22 mouse cellular contexts compared by ENCODE assay signal in genomic region chr1:33649534-33650108, GRCm38 (mm10). TPM values are rescaled to one million over a fixed set of nuclear protein-coding genes. Genes with fewer than 3 reads are reported as not detected.
DNase-seq lines count a peak whose midpoint lies in the region; ATAC-seq and TF ChIP-seq lines count a peak whose summit lies in the region.
"Had no signal": no experiment of that assay in that cellular context is flagged by ENCODE, and none has a peak within 500 bp of the region (broad histone marks: within the 10 kb centered on the region; RNA-seq: fewer than 3 reads in every experiment).

No protein-coding gene starts in this region.

- no peak overlapping the region for H3K4me3 ChIP-seq in MEL (ENCODE audit: control insufficient read depth in 1 of 2, insufficient read depth in 1 of 2, low read depth in 2 of 2, low read length in 2 of 2)
- no peak overlapping the region for H3K4me3 ChIP-seq in bone marrow, adult 2 months (replicated peaks; ENCODE audit: control insufficient read depth, low read depth, low read length)
- no peak overlapping the region for H3K4me3 ChIP-seq in liver, embryonic 13.5 days (replicated peaks)
- H3K4me3 ChIP-seq in liver, postnatal 0 days (ENCODE audit: low read depth, low read length) = no peak overlapping the region
- H3K4me3 ChIP-seq: embryonic facial prominence, embryonic 15.5 days; forebrain, embryonic 13.5 days; gastrocnemius, adult 2 months; heart, embryonic 10.5 days; hindbrain, embryonic 12.5 days had no signal

- peaks cover 15 to 19% of the 10 kb centered on the region in 2 experiments for H3K36me3 ChIP-seq in MEL (ENCODE audit: control insufficient read depth in 1 of 2, insufficient read depth in 2 of 2, low read length in 2 of 2)
- H3K36me3 ChIP-seq in liver, embryonic 13.5 days = peaks cover 75% of the 10 kb centered on the region
- peaks cover 29% of the 10 kb centered on the region for H3K36me3 ChIP-seq in liver, postnatal 0 days (replicated peaks; ENCODE audit: insufficient read depth, low read length)

- no peaks in the 10 kb centered on the region for H3K27me3 ChIP-seq in MEL (ENCODE audit: control insufficient read depth in 1 of 2, insufficient read depth in 2 of 2, low read length in 2 of 2)
- H3K27me3 ChIP-seq in liver, embryonic 13.5 days = no peaks in the 10 kb centered on the region
- no peaks in the 10 kb centered on the region for H3K27me3 ChIP-seq in liver, postnatal 0 days (ENCODE audit: insufficient read depth, low read length)
- H3K27me3 ChIP-seq: embryonic facial prominence, embryonic 15.5 days; forebrain, embryonic 13.5 days; hindbrain, embryonic 12.5 days had no signal

- H3K9me3 ChIP-seq in MEL (replicated peaks; ENCODE audit: insufficient read depth, low read length) = no peaks in the 10 kb centered on the region
- no peaks in the 10 kb centered on the region for H3K9me3 ChIP-seq in liver, embryonic 13.5 days (replicated peaks)
- H3K9me3 ChIP-seq in liver, postnatal 0 days (ENCODE audit: low read length) = no peaks in the 10 kb centered on the region
- H3K9me3 ChIP-seq: embryonic facial prominence, embryonic 15.5 days; forebrain, embryonic 13.5 days; heart, embryonic 10.5 days; hindbrain, embryonic 12.5 days had no signal

- no peak for TF ChIP-seq RAD21 in MEL (IDR thresholded peaks at IDR 0.05; ENCODE audit: low read depth, low read length)

- no peak overlapping the region for H3K9ac ChIP-seq in MEL (ENCODE audit: control insufficient read depth, low read depth, low read length, poor library complexity, severe bottlenecking)
- H3K9ac ChIP-seq in liver, embryonic 13.5 days = no peak overlapping the region
- H3K9ac ChIP-seq in liver, postnatal 0 days (replicated peaks) = no peak overlapping the region
- H3K9ac ChIP-seq: embryonic facial prominence, embryonic 15.5 days; forebrain, embryonic 13.5 days; forebrain, postnatal 0 days; hindbrain, embryonic 12.5 days had no signal

- H3K4me2 ChIP-seq in liver, embryonic 13.5 days = peak overlapping the region; percentile 38
- H3K4me2 ChIP-seq in liver, postnatal 0 days (ENCODE audit: low read depth, low read length) = no peak overlapping the region
- H3K4me2 ChIP-seq: embryonic facial prominence, embryonic 15.5 days; forebrain, embryonic 13.5 days; hindbrain, embryonic 12.5 days had no signal

- peak overlapping the region; percentile 45; the same call in 1 of the 2 replicates for H3K27ac ChIP-seq in MEL (ENCODE audit: control insufficient read depth, low read depth, low read length)
- 0 out of 2 replicates have a peak overlapping the region, but pooled peaks have one; percentile 39 for H3K27ac ChIP-seq in bone marrow, adult 2 months (ENCODE audit: control insufficient read depth, insufficient read depth, low read depth, low read length, poor library complexity)
- H3K27ac ChIP-seq in liver, embryonic 13.5 days = peak overlapping the region; percentile 72
- H3K27ac ChIP-seq in liver, postnatal 0 days (ENCODE audit: low read depth) = no peak overlapping the region
- H3K27ac ChIP-seq: embryonic facial prominence, embryonic 15.5 days; forebrain, embryonic 13.5 days; gastrocnemius, adult 2 months; heart, embryonic 10.5 days; hindbrain, embryonic 12.5 days had no signal

- WGBS in bone marrow, adult 2 months = 75% methylated on average over 9 of the region's 9 CpGs
- 60% methylated on average over 9 of the region's 9 CpGs for WGBS in liver, embryonic 13.5 days (ENCODE audit: insufficient replicate concordance)
- 68% methylated on average over 9 of the region's 9 CpGs for WGBS in liver, postnatal 0 days (ENCODE audit: insufficient replicate concordance)

- peak; percentile 41 to 70 for TF ChIP-seq EP300 in MEL (IDR thresholded peaks at IDR 0.05; ENCODE audit: low read depth in 1 of 2, low read length in 2 of 2)
- TF ChIP-seq EP300 in liver, postnatal 0 days (IDR thresholded peaks at IDR 0.05; ENCODE audit: low read depth) = peak; percentile 81

- H3K4me1 ChIP-seq in MEL (ENCODE audit: control insufficient read depth in 1 of 2, insufficient read depth in 2 of 2, low read length in 2 of 2) = peaks cover 10 to 13% of the 10 kb centered on the region in 2 experiments
- no peaks in the 10 kb centered on the region; the same call in 1 of the 2 replicates for H3K4me1 ChIP-seq in bone marrow, adult 2 months (ENCODE audit: control insufficient read depth, insufficient read depth, low read length)
- peaks cover 52% of the 10 kb centered on the region for H3K4me1 ChIP-seq in liver, embryonic 13.5 days (replicated peaks)
- H3K4me1 ChIP-seq in liver, postnatal 0 days (ENCODE audit: insufficient read depth) = peaks cover 4% of the 10 kb centered on the region; the same call in 1 of the 2 replicates
- H3K4me1 ChIP-seq: embryonic facial prominence, embryonic 15.5 days; hindbrain, embryonic 12.5 days had no signal

- TF ChIP-seq POLR2A in MEL (IDR thresholded peaks at IDR 0.05; ENCODE audit: control insufficient read depth in 1 of 2, insufficient read depth in 1 of 2, low read depth in 1 of 2, low read length in 2 of 2, poor library complexity in 1 of 2) = no peak
- no peak for TF ChIP-seq POLR2A in bone marrow, adult 2 months (IDR thresholded peaks at IDR 0.05; ENCODE audit: borderline replicate concordance, control insufficient read depth, low read depth, low read length)

- peak; percentile 85 for ATAC-seq in liver, embryonic 13.5 days (ENCODE audit: low read depth)
- peak; percentile 44 for ATAC-seq in liver, postnatal 0 days
- ATAC-seq: forebrain, embryonic 13.5 days; forebrain, postnatal 0 days; hindbrain, embryonic 16.5 days; inflammation-experienced regulatory T-cells, adult 6 months had no signal

- no peak for TF ChIP-seq CTCF in MEL (IDR thresholded peaks at IDR 0.05 in 2 of 3, conservative IDR thresholded peaks at IDR 0.05 in 1 of 3; ENCODE audit: control insufficient read depth in 1 of 3, insufficient read depth in 1 of 3, low read depth in 2 of 3, low read length in 3 of 3, poor library complexity in 1 of 3, severe bottlenecking in 1 of 3)
- TF ChIP-seq CTCF in bone marrow, adult 2 months (IDR thresholded peaks at IDR 0.05; ENCODE audit: control insufficient read depth, insufficient read depth, low read length) = no peak
- no peak for TF ChIP-seq CTCF in liver, postnatal 0 days (IDR thresholded peaks at IDR 0.05; ENCODE audit: low read depth)

- DNase-seq in MEL (ENCODE audit: low read depth, low spot score) = peak; percentile 33
- no peak for DNase-seq in liver, embryonic 13.5 days
- DNase-seq in liver, postnatal 0 days = no peak
- no peak for DNase-seq in adrenal gland, postnatal 36 days
- no peak for DNase-seq in adrenal gland, adult (ENCODE audit: inconsistent age in 2 of 2, low spot score in 1 of 2)
- DNase-seq in frontal cortex, postnatal 36 days (ENCODE audit: low spot score in 2 of 2) = no peak
- DNase-seq: adrenal gland, postnatal 14 days; cerebellum, adult 2 months; cerebellum, postnatal 10 days; embryo, embryonic 11 days; forebrain, postnatal 0 days; gastrocnemius, adult 2 months; gastrocnemius, postnatal 25 days; heart, postnatal 10 days; heart, postnatal 4 days had no signal

- peaks cover 1% of the 10 kb centered on the region; the same call in 1 of the 2 replicates for H3K79me2 ChIP-seq in MEL (ENCODE audit: control insufficient read depth, insufficient read depth, low read length, poor library complexity)

TF ChIP-seq in MEL, 35 proteins besides CTCF, POLR2A, EP300 and RAD21:
- TF ChIP-seq USF2 (IDR thresholded peaks at IDR 0.05; ENCODE audit: borderline replicate concordance in 1 of 2, insufficient read depth in 1 of 2, low read depth in 1 of 2, low read length in 2 of 2) = no peak
- TF ChIP-seq GATA1 (IDR thresholded peaks at IDR 0.05; ENCODE audit: low read depth, low read length) = 0 out of 2 replicates have a peak, but pooled peaks have one; percentile 35
- TF ChIP-seq MYB (IDR thresholded peaks at IDR 0.05; ENCODE audit: low read depth, low read length) = peak; percentile 71

RNA-seq across cellular contexts. Expression of gene Prim2, which starts 20.0 kb away (rescaled TPM):
- total RNA-seq in MEL (2012; rRNA removed) = 36.1 and 38.6 TPM in 2 replicates
- 10 to 100 TPM in 1 of 2 experiments, not detected in 1; 48.9 TPM for polyA plus RNA-seq in MEL (2012; ENCODE audit: insufficient read depth in 1 of 2, insufficient read length in 2 of 2, low read depth in 1 of 2, low replicate concordance in 2 of 2, missing spikeins in 1 of 2)
- 29.2 and 40.0 TPM in 2 replicates for polyA plus RNA-seq in bone marrow, adult 2 months (2011; ENCODE audit: insufficient read depth, insufficient read length, low replicate concordance, missing spikeins)
- 43.2 and 49.5 TPM in 2 replicates for polyA plus RNA-seq in liver, embryonic 13.5 days (2015; fragmentation: Nextera tagmentation; extraction: Ambion mirVana)
- polyA plus RNA-seq in liver, postnatal 0 days (2015; fragmentation: Nextera tagmentation; extraction: Ambion mirVana) = 14.1 and 15.7 TPM in 2 replicates
- 1 to 10 TPM; 5.6 to 5.8 TPM for total RNA-seq in adrenal gland, postnatal 36 days (2021)
